Mouse (Mus musculus): ENCODE data around the gene Sprr2a2. TPM values are rescaled to one million over a fixed set of nuclear protein-coding genes. Genes with fewer than 3 reads are reported as not detected.
"Not testable (repeated sequence)": the region's sequence is repeated elsewhere in the genome, so short reads cannot be mapped to it uniquely, and the experiment has no call there.

The Sprr2a2 gene
- 1.6 and 2.0 TPM in 2 replicates for polyA plus RNA-seq (2015; fragmentation: Nextera tagmentation; extraction: Ambion mirVana)

- not testable (repeated sequence) for H3K27ac ChIP-seq (replicated peaks); H3K9me3 ChIP-seq; H3K4me2 ChIP-seq; H3K36me3 ChIP-seq; H3K9ac ChIP-seq; H3K27me3 ChIP-seq (replicated peaks); ATAC-seq (ENCODE audit: extremely low read depth, insufficient number of reproducible peaks, low FRiP score, low TSS enrichment); H3K4me1 ChIP-seq; H3K4me3 ChIP-seq
- WGBS, result no CpG with 5 or more reads among the region's 2 CpGs
These were observed at the start of gene Sprr2a2, which contains the start of gene Sprr2a1 for GRCm38 (mm10) chr3:92215569-92215968. Gene Sprr2a2, plus strand, starts transcription at chr3:92215920. Gene Sprr2a1, plus strand, starts transcription at chr3:92215799.

GRCm38 (mm10) chr3:92169847-92170246, 45.9 kb upstream of the Sprr2a2 start:
- H3K9ac ChIP-seq, result no peak overlapping the region
- no peak overlapping the region for H3K4me2 ChIP-seq
- H3K9me3 ChIP-seq, result no peaks in the 10 kb centered on the region
- 70% methylated on average over 3 of the region's 3 CpGs for WGBS
- no peak overlapping the region for H3K4me3 ChIP-seq
- H3K4me1 ChIP-seq, result no peaks in the 10 kb centered on the region
- H3K27me3 ChIP-seq (replicated peaks), result no peaks in the 10 kb centered on the region
- no peak for ATAC-seq (ENCODE audit: extremely low read depth, insufficient number of reproducible peaks, low FRiP score, low TSS enrichment)
- H3K27ac ChIP-seq (replicated peaks), result no peak overlapping the region
- no peaks in the 10 kb centered on the region for H3K36me3 ChIP-seq

DNA sequence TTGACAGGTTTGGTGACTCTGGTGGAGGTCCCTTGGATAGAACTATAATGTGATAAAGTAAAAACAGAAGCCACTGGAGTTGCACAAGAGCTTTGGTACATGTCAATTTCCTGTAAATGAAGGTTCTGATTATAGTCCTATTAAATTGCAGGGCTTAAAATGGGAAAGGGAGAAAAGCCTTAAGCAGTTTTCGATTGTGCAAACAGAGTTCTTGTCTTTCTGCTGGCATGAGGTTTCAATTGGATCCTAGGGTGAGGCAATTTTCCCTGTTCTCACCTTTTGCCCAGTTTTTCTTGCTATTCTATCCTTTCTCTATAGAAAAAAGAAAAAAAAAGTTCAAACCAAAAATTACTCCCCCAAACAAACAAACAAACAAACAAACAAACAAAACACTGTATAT, 38.8 kb upstream of the Sprr2a2 start:
- Histone ChIP-seq H3K27ac (replicated peaks) (no peak overlapping the region), H3K36me3 (no peaks in the 10 kb centered on the region), H3K4me1 (no peaks in the 10 kb centered on the region), H3K4me3 (no peak overlapping the region), H3K9ac (no peak overlapping the region), H3K27me3 (replicated peaks) (no peaks in the 10 kb centered on the region), H3K9me3 (no peaks in the 10 kb centered on the region), H3K4me2 (no peak overlapping the region)
- ATAC-seq (ENCODE audit: extremely low read depth, insufficient number of reproducible peaks, low FRiP score, low TSS enrichment), result no peak
- WGBS, result 70% methylated on average over 1 of the region's 1 CpGs

GRCm38 (mm10) chr3:92195512-92196200, 20.1 kb upstream of the Sprr2a2 start:
- WGBS, result 75% methylated on average over 6 of the region's 6 CpGs
- H3K9me3 ChIP-seq, result 0 out of 2 replicates have a peak, but pooled peaks cover 4% of the 10 kb centered on the region
- no peaks in the 10 kb centered on the region for H3K36me3 ChIP-seq
- ATAC-seq (ENCODE audit: extremely low read depth, insufficient number of reproducible peaks, low FRiP score, low TSS enrichment), result no peak
- H3K9ac ChIP-seq, result no peak overlapping the region
- no peak overlapping the region for H3K27ac ChIP-seq (replicated peaks)
- no peak overlapping the region for H3K4me2 ChIP-seq
- H3K27me3 ChIP-seq (replicated peaks), result no peaks in the 10 kb centered on the region
- H3K4me1 ChIP-seq, result no peaks in the 10 kb centered on the region
- H3K4me3 ChIP-seq, result no peak overlapping the region

GRCm38 (mm10) chr3:92211133-92211925, 4.4 kb upstream of the Sprr2a2 start:
- H3K9me3 ChIP-seq; H3K27ac ChIP-seq (replicated peaks); H3K9ac ChIP-seq; H3K4me3 ChIP-seq; H3K36me3 ChIP-seq; H3K4me2 ChIP-seq; H3K4me1 ChIP-seq; H3K27me3 ChIP-seq (replicated peaks); ATAC-seq (ENCODE audit: extremely low read depth, insufficient number of reproducible peaks, low FRiP score, low TSS enrichment): not testable (repeated sequence)
- WGBS, result no CpG with 5 or more reads among the region's 16 CpGs

DNA sequence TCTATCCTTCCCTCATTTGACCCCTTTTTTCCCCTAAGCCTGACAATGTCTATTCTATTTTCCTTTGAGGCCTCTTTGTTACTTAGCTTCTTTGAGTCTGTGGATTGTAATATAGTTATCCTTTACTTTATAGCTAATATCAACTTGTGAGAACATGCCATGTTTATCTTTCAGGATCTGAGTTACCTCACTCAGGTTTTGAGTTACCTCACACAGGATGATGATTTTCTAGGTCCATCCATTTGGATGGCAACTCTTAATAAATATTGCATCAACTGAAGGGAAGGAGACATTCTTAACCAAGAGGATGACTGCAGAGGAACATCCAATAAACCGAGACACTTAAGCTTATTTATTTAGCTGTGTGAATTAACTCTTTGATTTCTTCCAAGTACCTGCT, 3.7 kb upstream of the Sprr2a2 start:
- H3K4me1 ChIP-seq; H3K9ac ChIP-seq; H3K4me3 ChIP-seq; H3K4me2 ChIP-seq; H3K36me3 ChIP-seq; H3K27me3 ChIP-seq (replicated peaks); H3K9me3 ChIP-seq; H3K27ac ChIP-seq (replicated peaks); ATAC-seq (ENCODE audit: extremely low read depth, insufficient number of reproducible peaks, low FRiP score, low TSS enrichment): not testable (repeated sequence)
- no CpG with 5 or more reads among the region's 1 CpGs for WGBS

DNA sequence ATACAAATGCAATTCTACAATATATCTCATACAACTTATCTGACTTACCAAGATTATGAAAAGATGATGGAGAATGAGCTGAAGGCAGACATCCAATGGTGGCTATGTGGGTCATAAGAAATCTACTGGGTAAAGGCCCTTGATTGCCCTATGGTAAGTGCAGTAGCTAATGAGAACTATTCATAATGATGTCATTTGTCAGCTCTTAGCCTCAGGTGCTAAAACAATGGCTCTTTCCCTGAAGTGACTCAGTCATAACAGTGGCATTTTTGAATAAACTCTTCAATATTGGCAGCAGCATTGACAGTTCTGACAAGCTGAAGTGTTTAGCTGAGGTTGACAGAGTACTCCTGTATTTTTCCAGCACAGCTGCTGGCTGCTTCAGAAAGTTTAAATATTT, 2.1 kb upstream of the Sprr2a2 start:
- H3K4me2 ChIP-seq; H3K4me3 ChIP-seq; H3K9ac ChIP-seq; H3K9me3 ChIP-seq; H3K27ac ChIP-seq (replicated peaks); H3K36me3 ChIP-seq; H3K27me3 ChIP-seq (replicated peaks); ATAC-seq (ENCODE audit: extremely low read depth, insufficient number of reproducible peaks, low FRiP score, low TSS enrichment); H3K4me1 ChIP-seq: not testable (repeated sequence)

DNA sequence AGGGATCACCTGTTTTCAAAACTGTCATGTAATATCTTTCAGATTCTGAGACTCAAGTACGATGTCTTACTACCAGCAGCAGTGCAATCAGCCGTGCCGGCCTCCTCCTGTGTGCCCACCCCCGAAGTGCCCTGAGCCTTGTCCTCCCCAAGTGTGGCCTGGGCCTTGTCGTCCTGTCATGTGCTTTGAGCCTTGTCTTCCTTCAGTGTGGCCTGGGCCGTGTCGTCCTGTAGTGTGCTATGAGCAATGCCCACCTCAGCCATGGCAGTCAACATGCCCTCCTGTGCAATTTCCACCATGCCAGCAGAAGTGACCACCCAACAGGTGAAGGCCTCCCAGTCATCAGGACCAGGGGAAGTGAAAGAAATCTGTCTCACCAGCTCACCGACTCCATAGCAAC, 3.3 kb downstream of the Sprr2a2 start:
- not testable (repeated sequence) for H3K27ac ChIP-seq (replicated peaks); H3K4me1 ChIP-seq; H3K9ac ChIP-seq; H3K9me3 ChIP-seq; H3K4me2 ChIP-seq; H3K4me3 ChIP-seq; H3K36me3 ChIP-seq; H3K27me3 ChIP-seq (replicated peaks)
- 0 out of 2 replicates have a peak, but pooled peaks have one; percentile 45 for ATAC-seq (ENCODE audit: extremely low read depth, insufficient number of reproducible peaks, low FRiP score, low TSS enrichment)
- WGBS, result no CpG with 5 or more reads among the region's 8 CpGs

GRCm38 (mm10) chr3:92223708-92224107, 8.0 kb downstream of the Sprr2a2 start:
- not testable (repeated sequence) for H3K9ac ChIP-seq; H3K4me2 ChIP-seq; H3K27me3 ChIP-seq (replicated peaks); H3K4me1 ChIP-seq; H3K27ac ChIP-seq (replicated peaks); H3K4me3 ChIP-seq; H3K36me3 ChIP-seq; H3K9me3 ChIP-seq
- peak; percentile 26; the same call in 1 of the 2 replicates for ATAC-seq (ENCODE audit: extremely low read depth, insufficient number of reproducible peaks, low FRiP score, low TSS enrichment)

DNA sequence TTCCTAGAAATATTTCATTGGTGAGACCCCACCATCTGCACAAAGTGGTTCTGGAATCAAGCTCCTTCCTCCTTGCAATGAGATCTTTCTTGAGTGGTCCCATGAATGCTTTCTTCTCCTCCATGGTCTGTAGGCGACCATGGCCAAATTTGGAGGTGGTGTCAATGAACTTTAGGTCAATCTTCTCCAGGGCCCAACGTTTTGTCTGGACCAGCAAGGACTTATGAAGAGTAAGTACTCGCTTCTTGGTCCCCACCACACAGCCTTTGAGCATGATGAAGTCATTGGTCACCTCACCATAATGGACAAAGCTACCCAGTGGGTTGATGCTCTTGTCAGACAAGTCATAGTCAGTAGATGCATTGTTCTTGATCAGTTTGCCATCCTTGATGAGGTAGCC, 11.7 kb downstream of the Sprr2a2 start:
- not testable (repeated sequence) for H3K9ac ChIP-seq; H3K9me3 ChIP-seq; H3K4me2 ChIP-seq; H3K4me1 ChIP-seq; H3K36me3 ChIP-seq; ATAC-seq (ENCODE audit: extremely low read depth, insufficient number of reproducible peaks, low FRiP score, low TSS enrichment); H3K27me3 ChIP-seq (replicated peaks); H3K27ac ChIP-seq (replicated peaks); H3K4me3 ChIP-seq
- 73% methylated on average over 3 of the region's 3 CpGs for WGBS

GRCm38 (mm10) chr3:92236463-92237189, 20.9 kb downstream of the Sprr2a2 start:
- not testable (repeated sequence) for ATAC-seq (ENCODE audit: extremely low read depth, insufficient number of reproducible peaks, low FRiP score, low TSS enrichment); H3K36me3 ChIP-seq; H3K27ac ChIP-seq (replicated peaks); H3K4me1 ChIP-seq; H3K4me2 ChIP-seq; H3K4me3 ChIP-seq; H3K27me3 ChIP-seq (replicated peaks); H3K9ac ChIP-seq; H3K9me3 ChIP-seq
- WGBS, result no CpG with 5 or more reads among the region's 5 CpGs
